Mouse (Mus musculus) myocyte (in vitro differentiated cells): ENCODE results near the gene Gamt.

Experiments
- CEBPB ChIP-seq: IDR thresholded peaks from 2 replicates; pipeline ENCODE4 v1.6.1; 2011; ENCODE audit warnings: mild to moderate bottlenecking, moderate library complexity; ENCODE audit not compliant: poor library complexity, insufficient read depth, severe bottlenecking
- E2F4 ChIP-seq: IDR thresholded peaks from one replicate; pipeline ENCODE4 v1.6.1; 2011; ENCODE audit warnings: mild to moderate bottlenecking, control low read depth, moderate library complexity; ENCODE audit not compliant: insufficient read depth
- MAX ChIP-seq: IDR thresholded peaks from one replicate; pipeline ENCODE4 v1.6.1; 2011; ENCODE audit warnings: low read depth, mild to moderate bottlenecking, control low read depth
- MYOD1 ChIP-seq, 3 experiments: IDR thresholded peaks; one replicate each; pipeline ENCODE4 v1.6.1; 2011; ENCODE audit warnings: control low read depth in 2 of 3, low read depth in 2 of 3, mild to moderate bottlenecking in 2 of 3, moderate library complexity in 1 of 3; ENCODE audit not compliant: insufficient read length in 2 of 3, control insufficient read depth in 1 of 3
- MYOG ChIP-seq, 3 experiments: IDR thresholded peaks; one replicate each; pipeline ENCODE4 v1.6.1; 2011; ENCODE audit warnings: control low read depth in 2 of 3, low read depth in 2 of 3, mild to moderate bottlenecking in 2 of 3; ENCODE audit not compliant: insufficient read length in 2 of 3, control insufficient read depth in 1 of 3, insufficient read depth in 1 of 3
- POLR2A ChIP-seq: IDR thresholded peaks from one replicate; pipeline ENCODE4 v1.6.1; 2011; ENCODE audit warnings: low read depth, mild to moderate bottlenecking, control low read depth, moderate library complexity; ENCODE audit not compliant: insufficient read length
- POLR2AphosphoS2 ChIP-seq: IDR thresholded peaks from one replicate; pipeline ENCODE4 v1.6.1; 2011; ENCODE audit warnings: low read depth, control low read depth; ENCODE audit not compliant: insufficient read length
- SRF ChIP-seq: IDR thresholded peaks from one replicate; pipeline ENCODE4 v1.6.1; 2011; ENCODE audit warnings: low read depth; ENCODE audit not compliant: control insufficient read depth, insufficient read length
- TCF12 ChIP-seq: IDR thresholded peaks from one replicate; pipeline ENCODE4 v1.6.1; 2011; ENCODE audit warnings: mild to moderate bottlenecking, control low read depth; ENCODE audit not compliant: poor library complexity, insufficient read depth, severe bottlenecking
- TCF3 ChIP-seq: IDR thresholded peaks from one replicate; pipeline ENCODE4 v1.6.1; 2011; ENCODE audit warnings: low read depth, control low read depth; ENCODE audit not compliant: insufficient read length
- USF1 ChIP-seq: IDR thresholded peaks from one replicate; pipeline ENCODE4 v1.6.1; 2011; ENCODE audit warnings: low read depth, mild to moderate bottlenecking, control low read depth, moderate library complexity

DNA sequence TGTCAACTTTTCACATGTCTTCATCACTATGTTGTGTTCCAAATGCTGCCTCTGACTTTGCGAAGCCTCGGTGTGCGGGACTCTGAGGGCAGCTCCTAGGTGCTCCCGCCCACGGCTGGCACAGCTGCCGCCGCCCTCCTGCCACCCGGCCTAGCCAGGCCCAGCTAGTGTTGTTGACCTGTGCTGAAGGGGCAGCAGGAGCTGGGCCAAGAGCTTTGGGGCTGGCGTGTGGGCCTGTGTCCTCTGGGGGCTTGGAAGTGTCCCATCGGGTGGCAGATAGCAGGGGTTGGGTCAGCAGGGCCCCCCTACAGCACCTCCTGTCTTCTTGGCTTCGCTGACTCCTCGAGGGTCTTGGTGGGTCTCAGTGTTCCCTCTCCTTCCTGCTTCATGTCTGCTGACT is 18.5 kb upstream of the Gamt start:
- TF ChIP-seq CEBPB: no peak
- TF ChIP-seq POLR2A: no peak
- TF ChIP-seq MAX: no peak
- no peak for TF ChIP-seq USF1
- TF ChIP-seq E2F4: no peak
- TF ChIP-seq MYOG (IDR thresholded peaks at IDR 0.05; ENCODE audit: control insufficient read depth in 1 of 3, insufficient read depth in 1 of 3, insufficient read length in 2 of 3, low read depth in 2 of 3): no peak
- no peak for TF ChIP-seq SRF
- TF ChIP-seq POLR2AphosphoS2: no peak
- TF ChIP-seq TCF3: no peak
- TF ChIP-seq MYOD1 (IDR thresholded peaks at IDR 0.05; ENCODE audit: control insufficient read depth in 1 of 3, insufficient read length in 2 of 3, low read depth in 2 of 3): no peak
- TF ChIP-seq TCF12: no peak
